Mouse (Mus musculus): Measurements from ENCODE around the gene Supt20.
A peak's percentile ranks its signal among the peaks of the same experiment; 100 is the strongest.

Supt20 gene

DNA sequence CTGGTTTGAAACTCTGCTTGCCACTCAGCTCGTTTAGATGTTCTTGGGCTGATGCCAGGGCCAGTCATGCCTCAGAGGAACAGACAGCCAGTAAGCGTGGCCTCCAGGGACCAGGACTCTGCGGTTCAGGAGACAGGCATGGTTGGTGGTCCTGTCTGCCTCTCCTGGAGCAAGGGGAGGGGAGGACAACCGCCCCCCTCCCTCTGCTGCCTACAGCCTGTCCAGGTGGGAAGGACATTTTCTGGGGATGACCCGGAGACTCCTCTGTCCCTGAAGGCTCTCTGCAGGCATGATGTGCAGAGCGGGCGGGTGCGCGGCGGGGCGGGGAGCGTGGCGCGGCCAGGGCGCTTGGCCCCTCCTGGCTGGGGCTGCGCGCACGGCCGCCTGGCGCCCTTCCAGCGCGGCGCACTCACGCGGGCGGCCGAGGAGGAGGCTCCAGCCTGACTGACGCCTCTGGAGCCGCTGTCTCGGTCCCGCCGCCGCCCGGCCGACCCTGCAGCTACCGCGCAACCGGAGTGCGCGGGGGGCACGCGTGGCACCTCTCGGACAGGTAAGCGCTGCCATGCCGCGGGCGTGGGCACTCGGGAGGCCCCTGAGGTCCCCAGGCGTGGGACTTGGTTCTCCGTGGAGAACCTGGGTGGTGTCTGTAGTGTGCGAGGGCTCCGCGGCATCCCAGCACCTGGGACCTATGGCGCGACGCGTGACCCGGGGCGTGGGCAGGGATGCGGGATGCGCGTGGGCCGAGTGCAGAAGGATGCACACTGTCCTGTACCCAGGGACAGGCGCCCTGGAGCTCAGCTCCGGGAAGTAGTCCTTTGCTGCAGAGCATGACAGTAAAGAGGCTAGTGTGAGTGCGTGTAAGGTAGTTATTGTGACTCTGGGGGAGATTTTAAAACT, 62.8 kb downstream of the Supt20 start, which contains the start of gene Smad9:
TSS of gene Smad9 (plus strand) at position 438 of the 897 bp plus-strand sequence.
- DNase-seq (ENCODE audit: low read depth, low spot score) = peak; percentile 50

DNA sequence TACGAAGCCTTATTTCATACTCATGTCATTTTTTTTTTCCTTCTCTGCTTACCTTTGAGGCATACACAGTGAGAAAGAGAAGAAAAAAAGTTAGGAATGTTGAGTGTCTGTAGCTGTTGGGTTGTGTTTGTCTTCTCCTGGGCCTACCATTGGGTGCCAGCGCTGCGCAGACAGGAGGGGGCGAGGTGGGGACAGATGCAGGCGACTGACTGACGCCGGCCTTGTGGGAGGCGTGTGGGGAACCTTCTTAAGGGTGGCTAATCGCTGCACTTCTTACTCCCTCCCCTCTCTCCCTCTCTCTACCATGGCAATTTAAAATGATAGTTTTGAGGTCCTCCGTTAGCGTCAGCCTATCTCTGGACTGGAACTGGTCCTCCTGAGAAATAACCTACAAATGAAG, 63.5 kb downstream of the Supt20 start:
- no peak for DNase-seq (ENCODE audit: low read depth, low spot score)

DNA sequence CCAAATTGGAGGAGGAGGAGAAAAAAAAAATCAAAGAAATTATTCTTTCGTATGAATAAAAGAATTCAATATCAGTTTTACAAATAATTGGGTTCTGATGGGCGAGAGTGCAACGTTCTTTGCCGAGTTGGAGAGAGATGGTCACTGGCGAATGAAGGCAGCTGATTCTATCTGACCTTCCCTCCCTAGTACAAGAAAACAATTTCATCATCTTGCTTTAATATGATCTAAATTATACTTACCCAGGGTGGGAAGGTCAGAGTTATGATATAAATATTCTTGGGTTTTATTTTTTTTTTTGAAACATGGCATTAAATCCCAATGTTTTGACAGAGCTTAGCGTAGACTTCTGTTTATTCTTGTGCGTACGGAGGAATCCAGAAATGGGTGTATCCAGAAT, 64.8 kb downstream of the Supt20 start:
- no peak for DNase-seq (ENCODE audit: low read depth, low spot score)

GRCm38 (mm10) chr3:54759211-54759610, 66.6 kb downstream of the Supt20 start:
- no peak for DNase-seq (ENCODE audit: low read depth, low spot score)

- DNase-seq (ENCODE audit: low read depth, low spot score) = no peak
Measured at GRCm38 (mm10) chr3:54760321-54761115, 67.9 kb downstream of the Supt20 start.

- DNase-seq (ENCODE audit: low read depth, low spot score) = no peak
Measured at GRCm38 (mm10) chr3:54761258-54761657, 68.7 kb downstream of the Supt20 start.

- DNase-seq (ENCODE audit: low read depth, low spot score) = peak; percentile 62
Measured at GRCm38 (mm10) chr3:54764418-54764817, 71.8 kb downstream of the Supt20 start.

GRCm38 (mm10) chr3:54765521-54765920, 72.9 kb downstream of the Supt20 start:
- peak; percentile 88 for DNase-seq (ENCODE audit: low read depth, low spot score)

DNA sequence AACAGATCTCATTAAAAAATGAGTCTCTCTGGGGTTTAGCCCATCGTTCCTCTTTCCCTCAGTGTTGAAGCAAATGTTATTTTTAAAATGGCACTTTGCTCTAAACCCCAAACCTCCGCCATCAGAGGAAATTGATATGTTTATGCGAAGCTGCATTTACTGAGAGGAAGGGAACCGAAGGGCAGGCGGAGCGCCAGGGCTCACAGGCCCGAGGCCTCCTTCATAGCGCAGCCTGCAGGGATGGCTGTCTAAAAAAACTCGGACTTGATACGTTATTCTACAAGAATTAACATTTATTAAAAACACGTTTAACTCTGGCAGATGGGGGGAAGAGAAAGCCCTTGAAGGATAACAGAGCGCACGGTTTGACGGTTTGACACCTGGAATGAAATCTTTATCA, 73.4 kb downstream of the Supt20 start:
- no peak for DNase-seq (ENCODE audit: low read depth, low spot score)

DNA sequence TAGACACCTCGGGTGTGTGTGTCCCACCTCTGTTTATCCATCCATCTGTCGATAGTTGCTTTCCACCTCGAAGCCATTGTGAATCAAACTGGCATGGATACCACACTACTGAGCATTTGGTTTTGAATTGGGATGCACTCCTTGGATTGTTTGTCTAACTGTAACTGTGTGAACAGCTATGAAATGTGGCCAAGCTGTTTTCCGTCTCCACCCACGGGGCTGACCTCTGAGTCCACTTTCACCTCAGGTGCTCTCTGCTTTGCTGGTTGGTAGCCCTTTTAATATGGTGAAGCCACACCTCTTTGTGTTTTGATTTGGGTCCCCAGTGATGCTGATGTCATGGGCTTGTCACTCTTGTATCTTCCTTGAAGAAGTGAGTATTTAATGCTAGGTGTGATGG, 74.2 kb downstream of the Supt20 start:
- no peak for DNase-seq (ENCODE audit: low read depth, low spot score)

DNA sequence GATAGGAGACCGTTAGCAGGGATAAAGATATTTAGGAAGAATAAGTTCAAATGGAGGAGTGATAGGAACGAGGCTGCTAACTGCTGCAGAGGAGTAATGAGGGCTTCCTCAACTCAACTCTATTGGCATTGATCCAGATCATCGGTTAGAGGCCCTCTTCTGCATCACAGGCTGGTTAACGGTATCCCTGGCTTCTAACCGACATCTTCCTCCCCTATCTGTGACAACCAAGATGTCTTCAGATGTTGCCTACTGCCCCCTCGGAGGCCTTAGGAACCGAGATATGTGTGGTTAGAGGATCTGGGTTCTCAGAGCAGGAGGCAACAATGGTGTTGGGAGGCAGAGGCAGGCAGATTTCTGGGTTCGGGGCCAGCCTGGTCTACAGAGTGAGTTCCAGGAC, 76.0 kb downstream of the Supt20 start:
- DNase-seq (ENCODE audit: low read depth, low spot score) = no peak

- no peak for DNase-seq (ENCODE audit: low read depth, low spot score)
Measured at GRCm38 (mm10) chr3:54769349-54770275, 77.0 kb downstream of the Supt20 start.

GRCm38 (mm10) chr3:54773613-54774012, 81.0 kb downstream of the Supt20 start:
- peak; percentile 80 for DNase-seq (ENCODE audit: low read depth, low spot score)

- DNase-seq (ENCODE audit: low read depth, low spot score) = no peak
Measured at GRCm38 (mm10) chr3:54775989-54776631, 83.5 kb downstream of the Supt20 start.
